Mouse (Mus musculus): Measurements from ENCODE around the gene I830077J02Rik. TPM values are rescaled to one million over a fixed set of nuclear protein-coding genes. Genes with fewer than 3 reads are reported as not detected.

I830077J02Rik gene
- polyA plus RNA-seq, 1 experiment from 2014 or later = 1.2 TPM

- H3K27ac ChIP-seq (ENCODE audit: low read depth) = no peak overlapping the region
- H3K4me2 ChIP-seq (ENCODE audit: low read length) = no peak overlapping the region
- 43% methylated on average over 10 of the region's 10 CpGs for WGBS
Observed at GRCm38 (mm10) chr3:105913839-105914681, 18.4 kb downstream of the I830077J02Rik start.

GRCm38 (mm10) chr3:105912097-105912880, 20.2 kb downstream of the I830077J02Rik start:
- WGBS = 64% methylated on average over 9 of the region's 9 CpGs
- Histone ChIP-seq H3K36me3 (ENCODE audit: control insufficient read depth, insufficient read depth, low read length) (no peaks in the 10 kb centered on the region), H3K9me3 (ENCODE audit: control insufficient read depth, low read length) (no peaks in the 10 kb centered on the region), H3K27me3 (replicated peaks; ENCODE audit: control insufficient read depth, insufficient read depth, low read length) (no peaks in the 10 kb centered on the region), H3K4me2 (ENCODE audit: low read length) (no peak overlapping the region), H3K4me3 (ENCODE audit: low read depth, low read length) (no peak overlapping the region), H3K27ac (ENCODE audit: low read depth) (no peak overlapping the region), H3K9ac (ENCODE audit: low read length) (no peak overlapping the region), H3K4me1 (replicated peaks; ENCODE audit: control insufficient read depth, insufficient read depth, low read length) (no peaks in the 10 kb centered on the region)
- ATAC-seq (replicated peaks; ENCODE audit: low FRiP score, low TSS enrichment, low read depth) = no peak
- no peak for DNase-seq (ENCODE audit: low spot score)

More at GRCm38 (mm10) chr3:105913839-105914681, 18.4 kb downstream of the I830077J02Rik start:
- DNase-seq (ENCODE audit: low spot score) (no peak), ATAC-seq (replicated peaks; ENCODE audit: low FRiP score, low TSS enrichment, low read depth) (no peak)
- Histone ChIP-seq H3K36me3 (ENCODE audit: control insufficient read depth, insufficient read depth, low read length) (no peaks in the 10 kb centered on the region), H3K27me3 (replicated peaks; ENCODE audit: control insufficient read depth, insufficient read depth, low read length) (no peaks in the 10 kb centered on the region), H3K4me1 (replicated peaks; ENCODE audit: control insufficient read depth, insufficient read depth, low read length) (no peaks in the 10 kb centered on the region), H3K9me3 (ENCODE audit: control insufficient read depth, low read length) (no peaks in the 10 kb centered on the region), H3K4me3 (ENCODE audit: low read depth, low read length) (no peak overlapping the region), H3K9ac (ENCODE audit: low read length) (no peak overlapping the region)

GRCm38 (mm10) chr3:105910519-105911190, 21.8 kb downstream of the I830077J02Rik start:
- no peaks in the 10 kb centered on the region for H3K9me3 ChIP-seq (ENCODE audit: control insufficient read depth, low read length)
- DNase-seq (ENCODE audit: low spot score) (no peak), ATAC-seq (replicated peaks; ENCODE audit: low FRiP score, low TSS enrichment, low read depth) (no peak)
- no peak overlapping the region for H3K4me2 ChIP-seq (ENCODE audit: low read length)
- no peaks in the 10 kb centered on the region for H3K4me1 ChIP-seq (replicated peaks; ENCODE audit: control insufficient read depth, insufficient read depth, low read length)
- no peak overlapping the region for H3K4me3 ChIP-seq (ENCODE audit: low read depth, low read length)
- H3K36me3 ChIP-seq (ENCODE audit: control insufficient read depth, insufficient read depth, low read length) = no peaks in the 10 kb centered on the region
- H3K9ac ChIP-seq (ENCODE audit: low read length) = no peak overlapping the region
- H3K27ac ChIP-seq (ENCODE audit: low read depth) = no peak overlapping the region
- 81% methylated on average over 11 of the region's 11 CpGs for WGBS
- no peaks in the 10 kb centered on the region for H3K27me3 ChIP-seq (replicated peaks; ENCODE audit: control insufficient read depth, insufficient read depth, low read length)

GRCm38 (mm10) chr3:105908976-105909375, 23.5 kb downstream of the I830077J02Rik start:
- ATAC-seq (replicated peaks; ENCODE audit: low FRiP score, low TSS enrichment, low read depth) (no peak), DNase-seq (ENCODE audit: low spot score) (peak; percentile 32)
- Histone ChIP-seq H3K4me2 (ENCODE audit: low read length) (no peak overlapping the region), H3K4me3 (ENCODE audit: low read depth, low read length) (no peak overlapping the region), H3K36me3 (ENCODE audit: control insufficient read depth, insufficient read depth, low read length) (no peaks in the 10 kb centered on the region), H3K27ac (ENCODE audit: low read depth) (no peak overlapping the region), H3K9ac (ENCODE audit: low read length) (no peak overlapping the region), H3K27me3 (replicated peaks; ENCODE audit: control insufficient read depth, insufficient read depth, low read length) (no peaks in the 10 kb centered on the region), H3K9me3 (ENCODE audit: control insufficient read depth, low read length) (no peaks in the 10 kb centered on the region), H3K4me1 (replicated peaks; ENCODE audit: control insufficient read depth, insufficient read depth, low read length) (no peaks in the 10 kb centered on the region)
- WGBS = 92% methylated on average over 4 of the region's 4 CpGs

GRCm38 (mm10) chr3:105907956-105908655, 24.4 kb downstream of the I830077J02Rik start:
- no peak overlapping the region for H3K4me2 ChIP-seq (ENCODE audit: low read length)
- DNase-seq (ENCODE audit: low spot score) = peak; percentile 46
- no peaks in the 10 kb centered on the region for H3K9me3 ChIP-seq (ENCODE audit: control insufficient read depth, low read length)
- no peaks in the 10 kb centered on the region for H3K27me3 ChIP-seq (replicated peaks; ENCODE audit: control insufficient read depth, insufficient read depth, low read length)
- no peak overlapping the region for H3K27ac ChIP-seq (ENCODE audit: low read depth)
- no peaks in the 10 kb centered on the region for H3K4me1 ChIP-seq (replicated peaks; ENCODE audit: control insufficient read depth, insufficient read depth, low read length)
- H3K4me3 ChIP-seq (ENCODE audit: low read depth, low read length) = no peak overlapping the region
- ATAC-seq (replicated peaks; ENCODE audit: low FRiP score, low TSS enrichment, low read depth) = no peak
- H3K9ac ChIP-seq (ENCODE audit: low read length) = no peak overlapping the region
- H3K36me3 ChIP-seq (ENCODE audit: control insufficient read depth, insufficient read depth, low read length) = no peaks in the 10 kb centered on the region
- 49% methylated on average over 9 of the region's 9 CpGs for WGBS

- no peak overlapping the region for H3K4me2 ChIP-seq (ENCODE audit: low read length)
- no peak overlapping the region for H3K4me3 ChIP-seq (ENCODE audit: low read depth, low read length)
- 94% methylated on average over 9 of the region's 9 CpGs for WGBS
- no peaks in the 10 kb centered on the region for H3K4me1 ChIP-seq (replicated peaks; ENCODE audit: control insufficient read depth, insufficient read depth, low read length)
- ATAC-seq (replicated peaks; ENCODE audit: low FRiP score, low TSS enrichment, low read depth) = no peak
- no peak overlapping the region for H3K27ac ChIP-seq (ENCODE audit: low read depth)
- no peaks in the 10 kb centered on the region for H3K36me3 ChIP-seq (ENCODE audit: control insufficient read depth, insufficient read depth, low read length)
- H3K27me3 ChIP-seq (replicated peaks; ENCODE audit: control insufficient read depth, insufficient read depth, low read length) = no peaks in the 10 kb centered on the region
- no peak overlapping the region for H3K9ac ChIP-seq (ENCODE audit: low read length)
- peak; percentile 40 for DNase-seq (ENCODE audit: low spot score)
- H3K9me3 ChIP-seq (ENCODE audit: control insufficient read depth, low read length) = no peaks in the 10 kb centered on the region
Observed at GRCm38 (mm10) chr3:105904721-105905120, 27.7 kb downstream of the I830077J02Rik start.

GRCm38 (mm10) chr3:105904213-105904612, 28.3 kb downstream of the I830077J02Rik start:
- Histone ChIP-seq H3K36me3 (ENCODE audit: control insufficient read depth, insufficient read depth, low read length) (no peaks in the 10 kb centered on the region), H3K9ac (ENCODE audit: low read length) (no peak overlapping the region), H3K4me1 (replicated peaks; ENCODE audit: control insufficient read depth, insufficient read depth, low read length) (no peaks in the 10 kb centered on the region), H3K4me3 (ENCODE audit: low read depth, low read length) (no peak overlapping the region), H3K4me2 (ENCODE audit: low read length) (no peak overlapping the region), H3K9me3 (ENCODE audit: control insufficient read depth, low read length) (no peaks in the 10 kb centered on the region), H3K27ac (ENCODE audit: low read depth) (no peak overlapping the region), H3K27me3 (replicated peaks; ENCODE audit: control insufficient read depth, insufficient read depth, low read length) (no peaks in the 10 kb centered on the region)
- 71% methylated on average over 4 of the region's 4 CpGs for WGBS
- ATAC-seq (replicated peaks; ENCODE audit: low FRiP score, low TSS enrichment, low read depth) (no peak), DNase-seq (ENCODE audit: low spot score) (no peak)

GRCm38 (mm10) chr3:105901468-105901867, 31.0 kb downstream of the I830077J02Rik start:
- no peak for ATAC-seq (replicated peaks; ENCODE audit: low FRiP score, low TSS enrichment, low read depth)
- WGBS = 72% methylated on average over 4 of the region's 4 CpGs
- no peaks in the 10 kb centered on the region for H3K27me3 ChIP-seq (replicated peaks; ENCODE audit: control insufficient read depth, insufficient read depth, low read length)

More at GRCm38 (mm10) chr3:105901468-105901867, 31.0 kb downstream of the I830077J02Rik start:
- H3K9ac ChIP-seq (ENCODE audit: low read length) = no peak overlapping the region
- H3K4me2 ChIP-seq (ENCODE audit: low read length) = no peak overlapping the region
- no peak overlapping the region for H3K27ac ChIP-seq (ENCODE audit: low read depth)
- H3K9me3 ChIP-seq (ENCODE audit: control insufficient read depth, low read length) = no peaks in the 10 kb centered on the region
- H3K4me1 ChIP-seq (replicated peaks; ENCODE audit: control insufficient read depth, insufficient read depth, low read length) = no peaks in the 10 kb centered on the region
- DNase-seq (ENCODE audit: low spot score) = no peak
- no peaks in the 10 kb centered on the region for H3K36me3 ChIP-seq (ENCODE audit: control insufficient read depth, insufficient read depth, low read length)
- H3K4me3 ChIP-seq (ENCODE audit: low read depth, low read length) = no peak overlapping the region
